ENCODE assay signal across 23 mouse cellular contexts in the genomic region with DNA sequence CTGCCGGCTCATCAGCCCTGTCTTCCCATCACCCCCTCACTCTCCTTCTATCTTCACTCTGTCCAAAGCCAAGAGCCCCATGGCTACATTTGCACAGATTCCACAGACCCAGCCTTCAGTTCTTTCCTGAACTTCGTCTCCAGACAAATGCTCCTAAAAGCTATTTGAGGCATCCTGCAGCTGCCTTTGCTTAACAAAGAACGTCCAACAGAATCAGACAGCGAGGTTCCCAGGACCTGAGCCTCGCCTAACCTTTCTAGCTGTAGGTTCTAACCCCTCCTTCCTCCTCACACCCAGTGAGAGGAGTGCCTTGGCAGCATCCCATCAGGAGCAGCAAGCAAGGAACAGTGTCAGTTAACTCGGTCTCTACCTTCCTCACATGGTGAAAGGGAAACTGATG.
A peak's percentile ranks its signal among the peaks of the same experiment; 100 is the strongest.
DNase-seq lines count a peak whose midpoint lies in the region; ATAC-seq and TF ChIP-seq lines count a peak whose summit lies in the region.
"Had no signal": no experiment of that assay in that cellular context is flagged by ENCODE, and none has a peak within 500 bp of the region (broad histone marks: within the 10 kb centered on the region; RNA-seq: fewer than 3 reads in every experiment).

No protein-coding gene starts in this region.

- WGBS in forebrain, embryonic 10.5 days = 55% methylated on average over 6 of the region's 6 CpGs
- WGBS in forebrain, postnatal 0 days = 51% methylated on average over 6 of the region's 6 CpGs
- WGBS in midbrain, embryonic 10.5 days = 56% methylated on average over 6 of the region's 6 CpGs
- WGBS in midbrain, embryonic 16.5 days = 49% methylated on average over 6 of the region's 6 CpGs

- H3K4me1 ChIP-seq in forebrain, embryonic 10.5 days = peaks cover 19% of the 10 kb centered on the region
- H3K4me1 ChIP-seq in forebrain, postnatal 0 days (ENCODE audit: insufficient read depth) = no peaks in the 10 kb centered on the region
- H3K4me1 ChIP-seq in midbrain, embryonic 10.5 days = peaks cover 20% of the 10 kb centered on the region
- H3K4me1 ChIP-seq in midbrain, embryonic 16.5 days (ENCODE audit: control insufficient read depth, insufficient read depth, low read length) = peaks cover 5% of the 10 kb centered on the region; the same call in 1 of the 2 replicates

- H3K9ac ChIP-seq in forebrain, postnatal 0 days = no peak overlapping the region
- no peak overlapping the region for H3K9ac ChIP-seq in midbrain, embryonic 16.5 days (ENCODE audit: low read depth, low read length)
- H3K9ac ChIP-seq: heart, embryonic 12.5 days; heart, embryonic 15.5 days; hindbrain, embryonic 12.5 days had no signal

- no peak for TF ChIP-seq CTCF in forebrain, postnatal 0 days (IDR thresholded peaks at IDR 0.05; ENCODE audit: low read depth)

- H3K36me3 ChIP-seq in forebrain, embryonic 10.5 days (replicated peaks) = peaks cover 10% of the 10 kb centered on the region; the same call in 1 of the 2 replicates
- no peaks in the 10 kb centered on the region for H3K36me3 ChIP-seq in forebrain, postnatal 0 days (ENCODE audit: insufficient read depth)
- H3K36me3 ChIP-seq in midbrain, embryonic 10.5 days = peaks cover 11% of the 10 kb centered on the region
- H3K36me3 ChIP-seq in midbrain, embryonic 16.5 days (ENCODE audit: control insufficient read depth, insufficient read depth, low read length) = no peaks in the 10 kb centered on the region
- H3K36me3 ChIP-seq: G1E; heart, embryonic 12.5 days; heart, embryonic 15.5 days; hindbrain, embryonic 12.5 days had no signal

- no peaks in the 10 kb centered on the region for H3K27me3 ChIP-seq in forebrain, embryonic 10.5 days (ENCODE audit: poor library complexity, severe bottlenecking)
- no peaks in the 10 kb centered on the region for H3K27me3 ChIP-seq in forebrain, postnatal 0 days (ENCODE audit: insufficient read depth, low read length)
- no peaks in the 10 kb centered on the region for H3K27me3 ChIP-seq in midbrain, embryonic 10.5 days (ENCODE audit: low read depth, poor library complexity, severe bottlenecking)
- H3K27me3 ChIP-seq in midbrain, embryonic 16.5 days (ENCODE audit: control insufficient read depth, insufficient read depth, low read depth, low read length) = no peaks in the 10 kb centered on the region
- H3K27me3 ChIP-seq: heart, embryonic 12.5 days; heart, embryonic 15.5 days; hindbrain, embryonic 12.5 days; Patski had no signal

- H3K27ac ChIP-seq in forebrain, embryonic 10.5 days = 0 out of 2 replicates have a peak overlapping the region, but pooled peaks have one; percentile 4
- no peak overlapping the region for H3K27ac ChIP-seq in forebrain, postnatal 0 days (ENCODE audit: low read depth, low read length)
- H3K27ac ChIP-seq in midbrain, embryonic 10.5 days (replicated peaks) = 0 out of 2 replicates have a peak overlapping the region, but pooled peaks have one; percentile 14
- no peak overlapping the region for H3K27ac ChIP-seq in midbrain, embryonic 16.5 days (ENCODE audit: low read length)
- H3K27ac ChIP-seq: heart, embryonic 15.5 days; hindbrain, embryonic 12.5 days; hindbrain, postnatal 0 days had no signal

- no peak for ATAC-seq in forebrain, postnatal 0 days
- ATAC-seq in midbrain, embryonic 16.5 days = no peak
- no peak for ATAC-seq in megakaryocyte-erythroid progenitor cell, adult 5-6 weeks (replicated peaks; ENCODE audit: low FRiP score, low TSS enrichment, poor library complexity, severe bottlenecking)
- ATAC-seq: activated CD4-positive, CD25-positive, alpha-beta regulatory T cell, adult 4 months; forebrain, embryonic 14.5 days; hindbrain, postnatal 0 days; inflammation-experienced regulatory T-cells, adult 6 months; intestine, embryonic 16.5 days; Patski had no signal

- H3K4me3 ChIP-seq in forebrain, embryonic 10.5 days = no peak overlapping the region
- H3K4me3 ChIP-seq in forebrain, postnatal 0 days (ENCODE audit: low read depth, low read length) = no peak overlapping the region
- H3K4me3 ChIP-seq in midbrain, embryonic 10.5 days = no peak overlapping the region
- H3K4me3 ChIP-seq in midbrain, embryonic 16.5 days (ENCODE audit: low read depth, low read length) = no peak overlapping the region
- H3K4me3 ChIP-seq: heart, embryonic 12.5 days; heart, embryonic 15.5 days; hindbrain, embryonic 12.5 days had no signal

- DNase-seq in forebrain, embryonic 10.5 days (ENCODE audit: extremely low spot score, low spot score) = no peak
- DNase-seq in forebrain, postnatal 0 days = no peak
- no peak for DNase-seq in midbrain, embryonic 10.5 days (ENCODE audit: low spot score)
- peak; percentile 62 for DNase-seq in ES-CJ7 (ENCODE audit: low read depth, low spot score)
- DNase-seq: adrenal gland, adult 8-10 months; adrenal gland, postnatal 25 days; cerebellum, adult 11-12 months; gastrocnemius, postnatal 25 days; heart, adult 18-20 months; heart, postnatal 10 days; heart, postnatal 36 days had no signal

- H3K4me2 ChIP-seq in forebrain, postnatal 0 days (ENCODE audit: low read depth) = no peak overlapping the region
- H3K4me2 ChIP-seq in midbrain, embryonic 16.5 days (ENCODE audit: low read length) = no peak overlapping the region
- H3K4me2 ChIP-seq: heart, embryonic 12.5 days; heart, embryonic 15.5 days; hindbrain, embryonic 12.5 days had no signal

- 0 out of 2 replicates have a peak, but pooled peaks cover 3% of the 10 kb centered on the region for H3K9me3 ChIP-seq in forebrain, embryonic 10.5 days
- H3K9me3 ChIP-seq in forebrain, postnatal 0 days (ENCODE audit: low read length) = no peaks in the 10 kb centered on the region
- no peaks in the 10 kb centered on the region for H3K9me3 ChIP-seq in midbrain, embryonic 10.5 days (replicated peaks)
- no peaks in the 10 kb centered on the region for H3K9me3 ChIP-seq in midbrain, embryonic 16.5 days (replicated peaks; ENCODE audit: control insufficient read depth, low read length, poor library complexity, severe bottlenecking)
- H3K9me3 ChIP-seq: G1E; heart, embryonic 12.5 days; heart, embryonic 15.5 days; hindbrain, embryonic 12.5 days had no signal

Comparison
In these comparisons a context has a peak if more than half of its experiments do, and no peak if none do; other contexts are left out.
1. H3K27ac ChIP-seq: peak in forebrain, embryonic 10.5 days (single experiment) and midbrain, embryonic 10.5 days (single experiment); none in forebrain, postnatal 0 days (single experiment) and midbrain, embryonic 16.5 days (single experiment).